Mouse (Mus musculus): ENCODE measurements around the gene Sec61a2. TPM values are rescaled to one million over a fixed set of nuclear protein-coding genes. Genes with fewer than 3 reads are reported as not detected.

The Sec61a2 gene
- 48.1 and 51.8 TPM in 2 replicates for polyA plus RNA-seq (2014; fragmentation: Nextera tagmentation; extraction: Ambion mirVana)

GRCm38 (mm10) chr2:5894843-5895570 is at the start of gene Sec61a2:
Gene Sec61a2 (minus strand): TSS chr2:5895432.
- H3K4me2 ChIP-seq = peak within 1 kb of the TSS; percentile 84
- DNase-seq (ENCODE audit: low spot score) = peak; percentile 98
- H3K4me1 ChIP-seq (replicated peaks; ENCODE audit: control insufficient read depth, insufficient read depth, low read length) = peaks cover 12% of the 10 kb centered on the region
- peaks cover 5% of the 10 kb centered on the region; the same call in 1 of the 2 replicates for H3K36me3 ChIP-seq (ENCODE audit: control insufficient read depth, insufficient read depth, low read length)
- H3K27me3 ChIP-seq (replicated peaks; ENCODE audit: control insufficient read depth, insufficient read depth, low read length) = no peaks in the 10 kb centered on the region
- 1% methylated on average over 62 of the region's 62 CpGs for whole genome bisulfite sequencing
- peak within 1 kb of the TSS; percentile 96 for H3K9ac ChIP-seq (ENCODE audit: low read depth, low read length)
- peak within 1 kb of the TSS; percentile 86 for H3K27ac ChIP-seq (ENCODE audit: low read depth, low read length)
- H3K9me3 ChIP-seq (ENCODE audit: control insufficient read depth, low read length) = no peaks in the 10 kb centered on the region
- peak; percentile 99 for ATAC-seq (replicated peaks; ENCODE audit: low FRiP score)
- H3K4me3 ChIP-seq (ENCODE audit: low read depth, low read length) = peak within 1 kb of the TSS; percentile 91

- no peaks in the 10 kb centered on the region for H3K9me3 ChIP-seq (ENCODE audit: control insufficient read depth, low read length)
- no peak for DNase-seq (ENCODE audit: low spot score)
- 33% methylated on average over 4 of the region's 4 CpGs for WGBS
- no peaks in the 10 kb centered on the region for H3K27me3 ChIP-seq (replicated peaks; ENCODE audit: control insufficient read depth, insufficient read depth, low read length)
- ATAC-seq (replicated peaks; ENCODE audit: low FRiP score) = no peak
- H3K9ac ChIP-seq (ENCODE audit: low read depth, low read length) = peak overlapping the region; percentile 68; the same call in 1 of the 2 replicates
- no peak overlapping the region for H3K27ac ChIP-seq (ENCODE audit: low read depth, low read length)
- H3K4me1 ChIP-seq (replicated peaks; ENCODE audit: control insufficient read depth, insufficient read depth, low read length) = 0 out of 2 replicates have a peak, but pooled peaks cover 15% of the 10 kb centered on the region
- H3K4me2 ChIP-seq = peak overlapping the region; percentile 82
- peak overlapping the region; percentile 74 for H3K4me3 ChIP-seq (ENCODE audit: low read depth, low read length)
- no peaks in the 10 kb centered on the region for H3K36me3 ChIP-seq (ENCODE audit: control insufficient read depth, insufficient read depth, low read length)
Measured at GRCm38 (mm10) chr2:5943071-5943470, 47.8 kb upstream of the Sec61a2 start.

- 1% methylated on average over 36 of the region's 36 CpGs for WGBS
- Histone ChIP-seq H3K4me2 (peak within 1 kb of the TSS; percentile 82), H3K27me3 (replicated peaks; ENCODE audit: control insufficient read depth, insufficient read depth, low read length) (no peaks in the 10 kb centered on the region), H3K36me3 (ENCODE audit: control insufficient read depth, insufficient read depth, low read length) (no peaks in the 10 kb centered on the region), H3K4me1 (replicated peaks; ENCODE audit: control insufficient read depth, insufficient read depth, low read length) (0 out of 2 replicates have a peak, but pooled peaks cover 15% of the 10 kb centered on the region), H3K9me3 (ENCODE audit: control insufficient read depth, low read length) (no peaks in the 10 kb centered on the region), H3K9ac (ENCODE audit: low read depth, low read length) (peak within 1 kb of the TSS; percentile 68), H3K27ac (ENCODE audit: low read depth, low read length) (no peak within 1 kb of the TSS), H3K4me3 (ENCODE audit: low read depth, low read length) (peak within 1 kb of the TSS; percentile 74)
- peak; percentile 75 for DNase-seq (ENCODE audit: low spot score)
- ATAC-seq (replicated peaks; ENCODE audit: low FRiP score) = peak; percentile 91
Measured at GRCm38 (mm10) chr2:5942416-5943032, 47.3 kb upstream of the Sec61a2 start, which contains the start of gene Dhtkd1. Gene Dhtkd1 (minus strand): TSS chr2:5942792.

- Histone ChIP-seq H3K27ac (ENCODE audit: low read depth, low read length) (no peak overlapping the region), H3K36me3 (ENCODE audit: control insufficient read depth, insufficient read depth, low read length) (no peaks in the 10 kb centered on the region), H3K4me3 (ENCODE audit: low read depth, low read length) (peak overlapping the region; percentile 74), H3K27me3 (replicated peaks; ENCODE audit: control insufficient read depth, insufficient read depth, low read length) (no peaks in the 10 kb centered on the region), H3K9ac (ENCODE audit: low read depth, low read length) (peak overlapping the region; percentile 68), H3K9me3 (ENCODE audit: control insufficient read depth, low read length) (no peaks in the 10 kb centered on the region), H3K4me2 (peak overlapping the region; percentile 82), H3K4me1 (replicated peaks; ENCODE audit: control insufficient read depth, insufficient read depth, low read length) (0 out of 2 replicates have a peak, but pooled peaks cover 15% of the 10 kb centered on the region)
- 60% methylated on average over 11 of the region's 11 CpGs for WGBS
- DNase-seq (ENCODE audit: low spot score) (no peak), ATAC-seq (replicated peaks; ENCODE audit: low FRiP score) (no peak)
Measured at GRCm38 (mm10) chr2:5941861-5942415, 46.7 kb upstream of the Sec61a2 start.

GRCm38 (mm10) chr2:5940936-5941335 is 45.7 kb upstream of the Sec61a2 start:
- Histone ChIP-seq H3K4me3 (ENCODE audit: low read depth, low read length) (no peak overlapping the region), H3K9ac (ENCODE audit: low read depth, low read length) (no peak overlapping the region), H3K27me3 (replicated peaks; ENCODE audit: control insufficient read depth, insufficient read depth, low read length) (no peaks in the 10 kb centered on the region), H3K27ac (ENCODE audit: low read depth, low read length) (no peak overlapping the region), H3K4me2 (no peak overlapping the region), H3K36me3 (ENCODE audit: control insufficient read depth, insufficient read depth, low read length) (no peaks in the 10 kb centered on the region), H3K4me1 (replicated peaks; ENCODE audit: control insufficient read depth, insufficient read depth, low read length) (0 out of 2 replicates have a peak, but pooled peaks cover 12% of the 10 kb centered on the region), H3K9me3 (ENCODE audit: control insufficient read depth, low read length) (no peaks in the 10 kb centered on the region)
- WGBS = 87% methylated on average over 9 of the region's 9 CpGs
- no peak for DNase-seq (ENCODE audit: low spot score)
- no peak for ATAC-seq (replicated peaks; ENCODE audit: low FRiP score)

GRCm38 (mm10) chr2:5939911-5940310 is 44.7 kb upstream of the Sec61a2 start:
- Histone ChIP-seq H3K9ac (ENCODE audit: low read depth, low read length) (no peak overlapping the region), H3K9me3 (ENCODE audit: control insufficient read depth, low read length) (no peaks in the 10 kb centered on the region), H3K27me3 (replicated peaks; ENCODE audit: control insufficient read depth, insufficient read depth, low read length) (no peaks in the 10 kb centered on the region), H3K27ac (ENCODE audit: low read depth, low read length) (no peak overlapping the region), H3K4me2 (no peak overlapping the region), H3K4me3 (ENCODE audit: low read depth, low read length) (no peak overlapping the region), H3K4me1 (replicated peaks; ENCODE audit: control insufficient read depth, insufficient read depth, low read length) (0 out of 2 replicates have a peak, but pooled peaks cover 8% of the 10 kb centered on the region), H3K36me3 (ENCODE audit: control insufficient read depth, insufficient read depth, low read length) (no peaks in the 10 kb centered on the region)
- no peak for ATAC-seq (replicated peaks; ENCODE audit: low FRiP score)
- no peak for DNase-seq (ENCODE audit: low spot score)
- WGBS = 86% methylated on average over 14 of the region's 14 CpGs

- DNase-seq (ENCODE audit: low spot score) (no peak), ATAC-seq (replicated peaks; ENCODE audit: low FRiP score) (no peak)
- Histone ChIP-seq H3K4me1 (replicated peaks; ENCODE audit: control insufficient read depth, insufficient read depth, low read length) (0 out of 2 replicates have a peak, but pooled peaks cover 8% of the 10 kb centered on the region), H3K9ac (ENCODE audit: low read depth, low read length) (no peak overlapping the region), H3K27me3 (replicated peaks; ENCODE audit: control insufficient read depth, insufficient read depth, low read length) (no peaks in the 10 kb centered on the region), H3K4me3 (ENCODE audit: low read depth, low read length) (no peak overlapping the region), H3K36me3 (ENCODE audit: control insufficient read depth, insufficient read depth, low read length) (no peaks in the 10 kb centered on the region), H3K4me2 (no peak overlapping the region), H3K9me3 (ENCODE audit: control insufficient read depth, low read length) (no peaks in the 10 kb centered on the region), H3K27ac (ENCODE audit: low read depth, low read length) (no peak overlapping the region)
- WGBS = 63% methylated on average over 3 of the region's 3 CpGs
Measured at GRCm38 (mm10) chr2:5939319-5939718, 44.1 kb upstream of the Sec61a2 start.

GRCm38 (mm10) chr2:5936550-5936949 is 41.3 kb upstream of the Sec61a2 start:
- Histone ChIP-seq H3K27me3 (replicated peaks; ENCODE audit: control insufficient read depth, insufficient read depth, low read length) (no peaks in the 10 kb centered on the region), H3K9me3 (ENCODE audit: control insufficient read depth, low read length) (no peaks in the 10 kb centered on the region), H3K4me3 (ENCODE audit: low read depth, low read length) (no peak overlapping the region), H3K4me2 (no peak overlapping the region), H3K36me3 (ENCODE audit: control insufficient read depth, insufficient read depth, low read length) (no peaks in the 10 kb centered on the region), H3K4me1 (replicated peaks; ENCODE audit: control insufficient read depth, insufficient read depth, low read length) (0 out of 2 replicates have a peak, but pooled peaks cover 4% of the 10 kb centered on the region), H3K27ac (ENCODE audit: low read depth, low read length) (no peak overlapping the region), H3K9ac (ENCODE audit: low read depth, low read length) (no peak overlapping the region)
- no peak for DNase-seq (ENCODE audit: low spot score)
- ATAC-seq (replicated peaks; ENCODE audit: low FRiP score) = no peak
- WGBS = 82% methylated on average over 4 of the region's 4 CpGs
